Mouse (Mus musculus): ENCODE data around the gene Parm1.

DNA sequence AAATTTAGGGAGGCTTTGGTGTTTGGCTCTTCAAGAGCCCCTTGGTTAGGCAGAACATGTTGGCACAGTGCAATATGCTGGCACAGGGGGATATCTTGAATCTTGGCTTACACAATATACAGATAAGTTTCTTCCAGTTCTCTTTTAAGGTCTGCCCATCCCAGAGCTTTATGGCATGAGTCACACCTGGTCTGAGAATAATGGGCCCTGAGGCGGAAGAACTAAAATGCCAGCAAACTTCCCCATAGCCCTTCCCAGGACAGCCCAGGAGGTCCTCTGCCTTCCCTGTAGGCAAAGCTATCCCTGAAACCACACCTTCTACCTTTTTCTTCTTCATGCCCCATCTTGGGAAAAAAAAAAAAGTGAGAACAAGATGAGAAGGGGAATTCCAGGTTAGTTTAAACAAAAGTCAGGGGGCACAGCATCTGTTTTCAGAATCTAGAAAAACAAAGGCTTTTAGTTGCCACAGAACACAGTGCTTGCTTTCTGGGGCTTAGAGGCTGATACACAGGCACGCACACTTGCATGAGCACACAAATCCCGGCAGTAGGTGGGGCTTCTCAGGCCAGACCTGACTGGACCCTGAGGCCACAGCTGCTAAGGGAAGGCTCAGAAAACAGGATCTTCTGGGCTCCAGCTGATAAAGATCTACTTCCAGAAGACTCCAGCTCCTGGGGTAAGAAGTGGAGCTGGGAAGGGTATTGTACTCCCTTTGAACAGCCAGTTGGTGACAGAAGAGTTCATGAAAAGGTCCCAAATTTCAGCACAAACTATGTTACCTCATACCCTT, 92.3 kb downstream of the Parm1 start:
- TF ChIP-seq CTCF (IDR thresholded peaks at IDR 0.05; ENCODE audit: low read depth, low read length), result no peak
- TF ChIP-seq TAL1 (conservative IDR thresholded peaks at IDR 0.05; ENCODE audit: low read depth, low read length), result no peak
- no peak for TF ChIP-seq POLR2AphosphoS5 (IDR thresholded peaks at IDR 0.05; ENCODE audit: insufficient replicate concordance, low read depth, low read length)
- no peak for TF ChIP-seq GATA1 (IDR thresholded peaks at IDR 0.05; ENCODE audit: borderline replicate concordance, low read length)
- TF ChIP-seq GATA2 (IDR thresholded peaks at IDR 0.05; ENCODE audit: borderline replicate concordance, low read depth, low read length), result no peak
